Mouse (Mus musculus): ENCODE data around the gene Cbx3.
"Not testable (repeated sequence)": the region's sequence is repeated elsewhere in the genome, so short reads cannot be mapped to it uniquely, and the experiment has no call there.

Gene Cbx3

GRCm38 (mm10) chr6:51469715-51470310 lies 347 bp upstream of the Cbx3 start, which contains the start of gene Hnrnpa2b1:
Hnrnpa2b1 (minus strand) TSS chr6:51469894.
- DNase-seq (ENCODE audit: low read depth, low spot score) = peak; percentile 100

- DNase-seq (ENCODE audit: low read depth, low spot score) = no peak
These were observed 982 bp downstream of the Cbx3 start for GRCm38 (mm10) chr6:51471179-51471505.

- DNase-seq (ENCODE audit: low read depth, low spot score) = no peak
These were observed 1.6 kb downstream of the Cbx3 start for GRCm38 (mm10) chr6:51471782-51472181.

- no peak for DNase-seq (ENCODE audit: low read depth, low spot score)
These were observed 2.1 kb downstream of the Cbx3 start for GRCm38 (mm10) chr6:51472213-51472612.

- DNase-seq (ENCODE audit: low read depth, low spot score) = no peak
These were observed 9.1 kb downstream of the Cbx3 start for GRCm38 (mm10) chr6:51479136-51479731.

GRCm38 (mm10) chr6:51481548-51481947 lies 11.4 kb downstream of the Cbx3 start:
- no peak for DNase-seq (ENCODE audit: low read depth, low spot score)

GRCm38 (mm10) chr6:51483861-51484260 lies 13.7 kb downstream of the Cbx3 start:
- no peak for DNase-seq (ENCODE audit: low read depth, low spot score)

GRCm38 (mm10) chr6:51484556-51484955 lies 14.4 kb downstream of the Cbx3 start:
- DNase-seq (ENCODE audit: low read depth, low spot score) = not testable (repeated sequence)

GRCm38 (mm10) chr6:51485646-51486045 lies 15.5 kb downstream of the Cbx3 start:
- DNase-seq (ENCODE audit: low read depth, low spot score) = no peak

GRCm38 (mm10) chr6:51486076-51486710 lies 16.0 kb downstream of the Cbx3 start:
- no peak for DNase-seq (ENCODE audit: low read depth, low spot score)

- no peak for DNase-seq (ENCODE audit: low read depth, low spot score)
These were observed 16.6 kb downstream of the Cbx3 start for GRCm38 (mm10) chr6:51486731-51487130.

GRCm38 (mm10) chr6:51489787-51490186 lies 19.6 kb downstream of the Cbx3 start:
- no peak for DNase-seq (ENCODE audit: low read depth, low spot score)

GRCm38 (mm10) chr6:51497321-51498111 lies 27.4 kb downstream of the Cbx3 start:
- no peak for DNase-seq (ENCODE audit: low read depth, low spot score)

GRCm38 (mm10) chr6:51505671-51506070 lies 35.5 kb downstream of the Cbx3 start:
- no peak for DNase-seq (ENCODE audit: low read depth, low spot score)

- no peak for DNase-seq (ENCODE audit: low read depth, low spot score)
These were observed 37.4 kb downstream of the Cbx3 start for GRCm38 (mm10) chr6:51507556-51507955.

GRCm38 (mm10) chr6:51508750-51509648 lies 38.8 kb downstream of the Cbx3 start:
- peak; percentile 83 for DNase-seq (ENCODE audit: low read depth, low spot score)

GRCm38 (mm10) chr6:51510094-51510493 lies 39.9 kb downstream of the Cbx3 start:
- DNase-seq (ENCODE audit: low read depth, low spot score) = peak; percentile 56

- no peak for DNase-seq (ENCODE audit: low read depth, low spot score)
These were observed 40.8 kb downstream of the Cbx3 start for GRCm38 (mm10) chr6:51510946-51511345.

- DNase-seq (ENCODE audit: low read depth, low spot score) = no peak
These were observed 43.6 kb downstream of the Cbx3 start for GRCm38 (mm10) chr6:51513745-51514144.

- DNase-seq (ENCODE audit: low read depth, low spot score) = no peak
These were observed 44.7 kb downstream of the Cbx3 start for GRCm38 (mm10) chr6:51514860-51515259.

GRCm38 (mm10) chr6:51523310-51523709 lies 53.1 kb downstream of the Cbx3 start:
- no peak for DNase-seq (ENCODE audit: low read depth, low spot score)

All from mesoderm, embryonic 11.5 days (tissue).